13 mouse cellular contexts compared by ENCODE assay signal in the genomic region with DNA sequence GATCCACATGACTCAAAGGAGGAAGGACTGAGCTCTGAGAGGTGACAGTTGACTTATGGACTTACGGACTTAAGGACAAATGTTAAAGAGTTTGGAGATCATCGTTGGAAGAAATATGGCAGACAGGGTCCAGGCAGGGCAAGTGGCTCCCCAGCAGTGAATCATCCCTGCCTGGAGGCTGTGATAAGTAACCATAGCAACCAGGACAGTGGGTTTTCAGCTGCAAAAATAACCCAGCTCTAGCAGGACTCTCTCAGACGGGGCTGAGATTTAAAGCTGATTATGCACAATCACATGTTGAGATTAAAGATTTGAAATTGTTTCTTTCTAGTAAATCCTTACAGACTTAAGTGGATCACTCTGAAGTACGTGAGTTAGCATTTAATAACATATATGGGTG.
"Had no signal": no experiment of that assay in that cellular context is flagged by ENCODE, and none has a peak within 500 bp of the region (broad histone marks: within the 10 kb centered on the region; RNA-seq: fewer than 3 reads in every experiment).

No protein-coding gene starts in this region.

- ATAC-seq: intestine, embryonic 15.5 days; liver, embryonic 12.5 days had no signal

- H3K27me3 ChIP-seq: intestine, embryonic 15.5 days; liver, embryonic 12.5 days; lung, embryonic 15.5 days had no signal

- H3K9me3 ChIP-seq: intestine, embryonic 15.5 days; limb, embryonic 15.5 days; liver, embryonic 12.5 days; lung, embryonic 15.5 days; megakaryocyte, embryonic 14.5 days had no signal

- DNase-seq: kidney, adult 18-20 months; kidney, postnatal 10 days; kidney, postnatal 4 days; lung, postnatal 14 days; thymus, postnatal 4 days had no signal

- H3K27ac ChIP-seq: intestine, embryonic 15.5 days; layer of hippocampus, adult 2 months; limb, embryonic 15.5 days; liver, embryonic 12.5 days; lung, embryonic 15.5 days; macrophage had no signal

- H3K36me3 ChIP-seq: intestine, embryonic 15.5 days; liver, embryonic 12.5 days had no signal

- H3K4me3 ChIP-seq: intestine, embryonic 15.5 days; layer of hippocampus, adult 2 months; limb, embryonic 15.5 days; liver, embryonic 12.5 days; lung, embryonic 15.5 days; megakaryocyte, embryonic 14.5 days; myocyte had no signal

- H3K4me2 ChIP-seq: intestine, embryonic 15.5 days; limb, embryonic 15.5 days; liver, embryonic 12.5 days; lung, embryonic 15.5 days had no signal

- H3K4me1 ChIP-seq: intestine, embryonic 15.5 days; liver, embryonic 12.5 days; lung, embryonic 15.5 days had no signal

- H3K9ac ChIP-seq: intestine, embryonic 15.5 days; limb, embryonic 15.5 days; liver, embryonic 12.5 days; lung, embryonic 15.5 days had no signal
